Mouse (Mus musculus): ENCODE measurements at regions not wholly inside any gene's neighbourhood (a gene's known extent, or its start where the extent isn't known, plus 50 kb on each side); places are given as distances from the start of the nearest gene placed in this dataset.

- no peak overlapping the region for H3K9ac ChIP-seq (replicated peaks; ENCODE audit: low read length)
- H3K27ac ChIP-seq = no peak overlapping the region
- no peaks in the 10 kb centered on the region for H3K9me3 ChIP-seq (ENCODE audit: low read length)
- no peaks in the 10 kb centered on the region for H3K4me1 ChIP-seq (ENCODE audit: insufficient read depth, low read length)
- ATAC-seq (no peak), DNase-seq (ENCODE audit: low spot score) (no peak)
- no peaks in the 10 kb centered on the region for H3K27me3 ChIP-seq (ENCODE audit: insufficient read depth, low read length)
- no peak for TF ChIP-seq CTCF (IDR thresholded peaks at IDR 0.05; ENCODE audit: low read depth)
- WGBS = 78% methylated on average over 6 of the region's 6 CpGs
- H3K36me3 ChIP-seq (ENCODE audit: insufficient read depth, low read length) = no peaks in the 10 kb centered on the region
- no peak overlapping the region for H3K4me3 ChIP-seq (ENCODE audit: low read length)
- no peak overlapping the region for H3K4me2 ChIP-seq (ENCODE audit: low read depth, low read length)
These were observed 113.1 kb upstream of the Ntm start for GRCm38 (mm10) chr9:30076006-30076405.

DNA sequence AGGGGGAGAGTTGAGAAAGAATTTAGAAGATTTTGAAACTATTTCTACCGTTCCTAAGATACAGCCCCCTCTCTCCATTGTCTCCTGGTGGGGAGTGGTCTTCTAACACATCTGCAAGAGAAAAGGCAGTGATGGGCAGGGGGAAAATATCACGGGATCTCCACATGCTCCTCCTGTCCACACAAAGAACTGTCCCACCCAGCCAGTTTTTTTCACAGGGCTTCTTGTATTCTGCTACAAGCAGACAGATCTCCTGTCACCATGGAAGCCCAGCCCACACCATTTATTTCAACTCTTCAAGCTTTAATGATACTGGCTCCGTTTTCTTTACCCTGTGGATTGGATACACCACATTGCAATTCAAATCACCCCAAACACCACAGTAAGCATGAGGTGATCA is 113.5 kb upstream of the Ntm start:
- H3K9me3 ChIP-seq (ENCODE audit: low read length) = no peaks in the 10 kb centered on the region
- no peak overlapping the region for H3K27ac ChIP-seq
- H3K27me3 ChIP-seq (ENCODE audit: insufficient read depth, low read length) = no peaks in the 10 kb centered on the region
- H3K4me1 ChIP-seq (ENCODE audit: insufficient read depth, low read length) = no peaks in the 10 kb centered on the region
- H3K4me3 ChIP-seq (ENCODE audit: low read length) = no peak overlapping the region
- H3K36me3 ChIP-seq (ENCODE audit: insufficient read depth, low read length) = no peaks in the 10 kb centered on the region
- no peak overlapping the region for H3K4me2 ChIP-seq (ENCODE audit: low read depth, low read length)
- WGBS = 21% methylated on average over 3 of the region's 3 CpGs
- ATAC-seq (no peak), DNase-seq (ENCODE audit: low spot score) (no peak)
- TF ChIP-seq CTCF (IDR thresholded peaks at IDR 0.05; ENCODE audit: low read depth) = no peak
- no peak overlapping the region for H3K9ac ChIP-seq (replicated peaks; ENCODE audit: low read length)

- ATAC-seq = no peak
- H3K9ac ChIP-seq (replicated peaks; ENCODE audit: low read length) = no peak overlapping the region
These were observed 139.0 kb upstream of the Ntm start for GRCm38 (mm10) chr9:30101942-30102341.

DNA sequence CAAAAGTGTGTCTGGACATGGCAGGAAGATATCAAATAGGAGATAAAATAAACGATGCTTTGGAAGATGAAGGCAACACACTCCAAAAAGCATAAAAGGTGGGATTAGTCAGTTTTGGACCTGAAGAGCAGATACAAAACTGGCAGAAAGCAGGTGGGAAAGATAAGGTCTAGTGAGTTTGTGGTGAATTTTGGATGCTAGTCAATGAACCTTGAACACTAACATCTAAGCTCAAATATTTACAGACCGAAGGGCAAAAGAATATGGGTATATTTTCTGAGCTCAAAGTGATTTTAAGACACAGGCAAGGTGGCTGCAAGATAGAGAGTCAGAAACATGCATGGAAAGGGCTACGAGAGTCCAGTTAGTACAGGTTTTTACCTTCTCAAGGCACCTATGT is 159.4 kb upstream of the Ntm start:
- H3K4me2 ChIP-seq (ENCODE audit: low read depth, low read length) = no peak overlapping the region
- DNase-seq (ENCODE audit: low spot score) (no peak), ATAC-seq (no peak)
- H3K4me1 ChIP-seq (ENCODE audit: insufficient read depth, low read length) = no peaks in the 10 kb centered on the region
- no peaks in the 10 kb centered on the region for H3K36me3 ChIP-seq (ENCODE audit: insufficient read depth, low read length)
- no peaks in the 10 kb centered on the region for H3K27me3 ChIP-seq (ENCODE audit: insufficient read depth, low read length)
- no peak overlapping the region for H3K4me3 ChIP-seq (ENCODE audit: low read length)
- WGBS = 89% methylated on average over 3 of the region's 3 CpGs
- no peaks in the 10 kb centered on the region for H3K9me3 ChIP-seq (ENCODE audit: low read length)
- TF ChIP-seq CTCF (IDR thresholded peaks at IDR 0.05; ENCODE audit: low read depth) = no peak
- H3K9ac ChIP-seq (replicated peaks; ENCODE audit: low read length) = no peak overlapping the region
- no peak overlapping the region for H3K27ac ChIP-seq

More at GRCm38 (mm10) chr9:30101942-30102341, 139.0 kb upstream of the Ntm start:
- H3K27ac ChIP-seq = no peak overlapping the region
- no peaks in the 10 kb centered on the region for H3K4me1 ChIP-seq (ENCODE audit: insufficient read depth, low read length)
- H3K36me3 ChIP-seq (ENCODE audit: insufficient read depth, low read length) = no peaks in the 10 kb centered on the region
- no peak overlapping the region for H3K4me3 ChIP-seq (ENCODE audit: low read length)
- H3K27me3 ChIP-seq (ENCODE audit: insufficient read depth, low read length) = no peaks in the 10 kb centered on the region
- TF ChIP-seq CTCF (IDR thresholded peaks at IDR 0.05; ENCODE audit: low read depth) = no peak
- WGBS = 43% methylated on average over 6 of the region's 6 CpGs
- no peak overlapping the region for H3K4me2 ChIP-seq (ENCODE audit: low read depth, low read length)
- no peaks in the 10 kb centered on the region for H3K9me3 ChIP-seq (ENCODE audit: low read length)
- no peak for DNase-seq (ENCODE audit: low spot score)

DNA sequence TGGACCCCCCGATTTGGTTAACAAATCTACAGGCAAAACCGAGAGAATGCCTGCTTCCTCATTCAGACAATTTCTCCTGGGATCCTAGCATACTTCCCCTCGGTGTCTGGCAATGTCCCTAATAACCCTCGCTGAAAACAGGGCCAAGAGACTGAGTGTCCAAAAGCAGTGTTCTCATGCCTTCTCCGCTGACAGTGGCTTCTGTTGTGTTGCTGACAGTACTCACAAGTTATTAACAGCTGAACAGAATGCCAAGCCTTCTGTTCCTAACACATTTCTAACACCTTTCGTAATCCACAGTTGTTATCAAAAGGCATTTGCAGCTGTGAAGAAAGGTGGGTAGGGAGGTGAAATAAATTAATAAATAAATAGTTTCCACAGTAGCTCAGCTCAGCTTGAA is 166.2 kb upstream of the Ntm start:
- Histone ChIP-seq H3K27me3 (ENCODE audit: insufficient read depth, low read length) (no peaks in the 10 kb centered on the region), H3K27ac (no peak overlapping the region), H3K4me2 (ENCODE audit: low read depth, low read length) (no peak overlapping the region), H3K4me3 (ENCODE audit: low read length) (no peak overlapping the region), H3K9ac (replicated peaks; ENCODE audit: low read length) (no peak overlapping the region), H3K9me3 (ENCODE audit: low read length) (no peaks in the 10 kb centered on the region), H3K4me1 (ENCODE audit: insufficient read depth, low read length) (no peaks in the 10 kb centered on the region; the same call in 1 of the 2 replicates), H3K36me3 (ENCODE audit: insufficient read depth, low read length) (no peaks in the 10 kb centered on the region)
- ATAC-seq (no peak), DNase-seq (ENCODE audit: low spot score) (no peak)
- no peak for TF ChIP-seq CTCF (IDR thresholded peaks at IDR 0.05; ENCODE audit: low read depth)
- WGBS = 49% methylated on average over 6 of the region's 6 CpGs

DNA sequence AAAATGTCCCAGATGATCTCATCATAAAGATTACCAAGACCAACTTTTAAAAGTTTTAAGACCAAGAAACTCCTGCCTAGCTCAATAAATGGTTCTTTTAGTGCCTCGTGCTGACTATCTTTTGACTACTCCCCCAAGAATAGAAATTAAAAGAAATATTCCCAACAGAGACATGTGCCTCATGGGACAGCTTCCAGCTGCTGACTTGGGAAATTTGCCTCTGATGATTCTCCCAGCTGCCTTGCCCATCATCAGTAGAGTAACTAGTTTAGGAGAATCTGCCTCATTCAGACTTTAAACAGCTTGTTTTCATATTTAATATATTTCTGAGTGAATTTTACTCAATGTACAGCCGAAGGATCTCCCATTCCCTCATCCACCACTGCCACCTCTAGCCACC is 168.7 kb upstream of the Ntm start:
- Histone ChIP-seq H3K27ac (no peak overlapping the region), H3K9ac (replicated peaks; ENCODE audit: low read length) (no peak overlapping the region), H3K4me1 (ENCODE audit: insufficient read depth, low read length) (peaks cover 6% of the 10 kb centered on the region; the same call in 1 of the 2 replicates), H3K36me3 (ENCODE audit: insufficient read depth, low read length) (no peaks in the 10 kb centered on the region), H3K4me2 (ENCODE audit: low read depth, low read length) (no peak overlapping the region), H3K27me3 (ENCODE audit: insufficient read depth, low read length) (no peaks in the 10 kb centered on the region), H3K4me3 (ENCODE audit: low read length) (no peak overlapping the region), H3K9me3 (ENCODE audit: low read length) (no peaks in the 10 kb centered on the region)
- DNase-seq (ENCODE audit: low spot score) (no peak), ATAC-seq (no peak)
- no peak for TF ChIP-seq CTCF (IDR thresholded peaks at IDR 0.05; ENCODE audit: low read depth)
- 84% methylated on average over 2 of the region's 2 CpGs for WGBS

DNA sequence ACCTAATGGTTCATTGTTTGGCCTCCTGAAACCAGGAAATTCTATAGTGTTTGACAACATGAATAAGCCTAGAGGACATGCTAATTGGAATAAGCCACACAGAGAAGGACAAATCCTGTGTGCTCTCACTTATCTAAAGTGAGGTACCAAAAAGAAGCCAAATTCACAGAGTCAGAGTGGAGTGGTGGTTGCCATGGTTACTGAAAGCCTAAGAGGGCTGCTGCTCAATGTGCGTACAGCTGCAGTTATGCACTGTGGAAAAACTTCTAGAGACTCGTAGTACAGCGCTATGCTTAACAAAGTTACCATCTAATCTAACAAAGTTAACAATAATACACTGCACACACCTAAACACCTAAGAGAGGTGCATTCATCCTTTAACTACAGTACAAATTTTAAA is 171.4 kb upstream of the Ntm start:
- 0 out of 2 replicates have a peak, but pooled peaks have one; percentile 36 for ATAC-seq
- H3K36me3 ChIP-seq (ENCODE audit: insufficient read depth, low read length) = no peaks in the 10 kb centered on the region
- no peak overlapping the region for H3K4me3 ChIP-seq (ENCODE audit: low read length)
- no peaks in the 10 kb centered on the region for H3K27me3 ChIP-seq (ENCODE audit: insufficient read depth, low read length)
- no peak overlapping the region for H3K9ac ChIP-seq (replicated peaks; ENCODE audit: low read length)
- WGBS = 42% methylated on average over 3 of the region's 3 CpGs
- peaks cover 14% of the 10 kb centered on the region; the same call in 1 of the 2 replicates for H3K4me1 ChIP-seq (ENCODE audit: insufficient read depth, low read length)
- TF ChIP-seq CTCF (IDR thresholded peaks at IDR 0.05; ENCODE audit: low read depth) = no peak
- DNase-seq (ENCODE audit: low spot score) = peak; percentile 79
- H3K4me2 ChIP-seq (ENCODE audit: low read depth, low read length) = no peak overlapping the region
- no peaks in the 10 kb centered on the region for H3K9me3 ChIP-seq (ENCODE audit: low read length)
- H3K27ac ChIP-seq = no peak overlapping the region

Data from hindbrain, postnatal 0 days (tissue).